Mouse (Mus musculus): ENCODE data around the gene Gadl1.

- no peak for TF ChIP-seq MYOG (IDR thresholded peaks at IDR 0.05; ENCODE audit: control insufficient read depth in 1 of 3, insufficient read depth in 1 of 3, insufficient read length in 2 of 3, low read depth in 2 of 3)
- TF ChIP-seq POLR2A (IDR thresholded peaks at IDR 0.05; ENCODE audit: insufficient read length, low read depth), result no peak
- TF ChIP-seq POLR2AphosphoS2 (IDR thresholded peaks at IDR 0.05; ENCODE audit: insufficient read length, low read depth), result no peak
- no peak for TF ChIP-seq TCF12 (IDR thresholded peaks at IDR 0.05; ENCODE audit: insufficient read depth, poor library complexity, severe bottlenecking)
- no peak for TF ChIP-seq E2F4 (IDR thresholded peaks at IDR 0.05; ENCODE audit: insufficient read depth)
- no peak for TF ChIP-seq USF1 (IDR thresholded peaks at IDR 0.05; ENCODE audit: low read depth)
These were observed 182.7 kb downstream of the Gadl1 start for GRCm38 (mm10) chr9:116091921-116092320.
